Mouse (Mus musculus) forebrain, embryonic 16.5 days (tissue): ENCODE results near the gene Prss36. TPM values are rescaled to one million over a fixed set of nuclear protein-coding genes. Genes with fewer than 3 reads are reported as not detected.

Experiments used
- ATAC-seq: fragments of 200-750 bp; cut with Nextera tagmentation; 2 replicates; pipeline ENCODE4 v1.8.0; 2017; ENCODE audit warnings: mild to moderate bottlenecking, moderate library complexity
- H3K27ac ChIP-seq: fragments of 300-500 bp; sonication (generic); 2 replicates; pipeline ENCODE4 v1.5.1; 2014; ENCODE audit warnings: low read length, control low read depth
- H3K27me3 ChIP-seq: fragments of 300-500 bp; sonication (generic); replicated peaks from 2 replicates; pipeline ENCODE4 v1.6.1; 2014; ENCODE audit warnings: low read length; ENCODE audit not compliant: control insufficient read depth, insufficient read depth
- H3K36me3 ChIP-seq: fragments of 300-500 bp; sonication (generic); 2 replicates; pipeline ENCODE4 v1.6.1; 2014; ENCODE audit not compliant: control insufficient read depth, insufficient read depth
- H3K4me1 ChIP-seq: fragments of 300-500 bp; sonication (generic); replicated peaks from 2 replicates; pipeline ENCODE4 v1.6.1; 2014; ENCODE audit warnings: low read length; ENCODE audit not compliant: control insufficient read depth, insufficient read depth
- H3K4me2 ChIP-seq: fragments of 300-500 bp; sonication (generic); 2 replicates; pipeline ENCODE4 v1.6.1; 2014; ENCODE audit warnings: mild to moderate bottlenecking, low read length, control low read depth
- H3K4me3 ChIP-seq: fragments of 300-500 bp; sonication (generic); replicated peaks from 2 replicates; pipeline ENCODE4 v1.5.1; 2014; ENCODE audit warnings: mild to moderate bottlenecking, low read length, control low read depth
- H3K9ac ChIP-seq: fragments of 300-500 bp; sonication (generic); replicated peaks from 2 replicates; pipeline ENCODE4 v1.6.1; 2014; ENCODE audit warnings: low read depth, low read length, control low read depth
- H3K9me3 ChIP-seq: fragments of 300-500 bp; sonication (generic); 2 replicates; pipeline ENCODE4 v1.6.1; 2016; ENCODE audit warnings: low read length; ENCODE audit not compliant: control insufficient read depth
- WGBS: fragments of 180-500 bp; shearing (Covaris S2); extraction: QIAGEN DNeasy Blood & Tissue Kit; methylation state at CpG from one replicate; pipeline ENCODE4 v1.1.7; 2014; 5-methylcytosine and 5-hydroxymethylcytosine counted together
- polyA plus RNA-seq: library from polyadenylated mRNA; unstranded; fragments of >200 nt; fragmentation: Nextera tagmentation; extraction: Ambion mirVana; gene quantifications from 2 replicates; pipeline ENCODE4 v1.2.1, GENCODE M21; 2015

Gene Prss36
- polyA plus RNA-seq, 1 experiment from 2014 or later = 13.2 TPM

DNA sequence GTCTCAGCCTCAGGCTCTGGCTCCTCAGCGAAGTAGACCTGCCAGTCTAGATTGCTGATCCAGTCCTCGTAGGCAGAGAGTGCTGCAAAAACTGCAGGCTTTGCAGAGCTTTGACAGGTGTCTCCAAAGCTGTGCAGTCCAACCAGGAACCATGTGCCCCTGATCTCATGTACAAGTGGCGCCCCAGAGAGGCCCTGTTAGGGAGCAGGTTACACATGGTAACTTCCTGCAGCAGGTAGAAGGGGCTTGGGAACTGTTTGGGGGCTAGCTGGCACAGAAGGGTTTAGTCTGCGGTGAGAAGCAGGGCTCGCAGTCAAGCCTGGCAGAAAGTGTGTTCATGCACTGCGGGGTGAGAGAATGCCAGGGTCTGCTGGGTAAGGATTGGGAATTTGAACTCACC is 60.0 kb downstream of the Prss36 start:
- 94% methylated on average over 6 of the region's 6 CpGs for WGBS
- Histone ChIP-seq H3K27ac (no peak overlapping the region), H3K27me3 (no peaks in the 10 kb centered on the region), H3K9ac (no peak overlapping the region), H3K36me3 (peaks cover 35% of the 10 kb centered on the region), H3K9me3 (no peaks in the 10 kb centered on the region), H3K4me3 (no peak overlapping the region), H3K4me2 (no peak overlapping the region), H3K4me1 (peaks cover 19% of the 10 kb centered on the region)
- ATAC-seq = no peak

DNA sequence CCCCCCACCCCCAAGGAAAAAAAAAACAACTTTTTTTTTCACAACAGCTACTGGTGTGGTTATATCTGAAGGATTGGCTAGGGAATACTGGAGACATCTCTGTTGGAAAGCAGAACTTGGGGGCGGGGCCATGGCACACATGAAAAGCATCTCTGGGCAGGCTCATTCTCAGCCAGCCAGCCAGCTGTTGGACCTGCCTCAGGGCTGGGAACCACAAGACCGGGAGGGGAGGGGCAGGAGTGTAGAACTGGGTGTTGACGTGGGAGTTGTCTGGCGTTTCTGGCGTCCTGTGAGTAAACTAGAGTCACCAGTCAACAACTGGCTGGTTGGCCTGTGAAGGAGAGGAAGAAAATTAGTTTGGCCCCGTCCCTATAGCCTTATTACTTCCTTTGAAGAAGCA is 60.6 kb downstream of the Prss36 start:
- Histone ChIP-seq H3K36me3 (peaks cover 41% of the 10 kb centered on the region), H3K9me3 (no peaks in the 10 kb centered on the region), H3K27ac (no peak overlapping the region), H3K4me3 (no peak overlapping the region), H3K9ac (no peak overlapping the region), H3K4me1 (peaks cover 19% of the 10 kb centered on the region), H3K4me2 (no peak overlapping the region), H3K27me3 (no peaks in the 10 kb centered on the region)
- WGBS = 74% methylated on average over 6 of the region's 6 CpGs
- no peak for ATAC-seq

Other genes starting within 250 kb of the Prss36 start
- gene Bcl7c, start 237.8 kb downstream of the Prss36 start, polyA plus RNA-seq = 30.6 and 33.8 TPM in 2 replicates
- 3.5 and 4.5 TPM in 2 replicates for gene Ctf1, start 234.0 kb downstream of the Prss36 start, polyA plus RNA-seq
- 0.11 and 0.17 TPM in 2 replicates for gene Ctf2, start 214.6 kb downstream of the Prss36 start, polyA plus RNA-seq
- 8.0 and 8.4 TPM in 2 replicates for gene Fbxl19, start 202.2 kb downstream of the Prss36 start, polyA plus RNA-seq
- gene Orai3, start 176.9 kb downstream of the Prss36 start, polyA plus RNA-seq = 9.5 and 9.6 TPM in 2 replicates
- gene Setd1a, start 170.1 kb downstream of the Prss36 start, polyA plus RNA-seq = 19.8 and 20.7 TPM in 2 replicates
- gene Gm49388, start 161.1 kb downstream of the Prss36 start, polyA plus RNA-seq = not detected in 2 replicates
- 7.3 and 10.7 TPM in 2 replicates for gene Hsd3b7, start 146.1 kb downstream of the Prss36 start, polyA plus RNA-seq
- gene Stx4a, start 122.4 kb downstream of the Prss36 start, polyA plus RNA-seq = 17.8 and 22.2 TPM in 2 replicates
- gene Stx1b, start 122.2 kb downstream of the Prss36 start, polyA plus RNA-seq = 37.9 and 50.8 TPM in 2 replicates
- 14.4 and 15.4 TPM in 2 replicates for gene Zfp646, start 70.5 kb downstream of the Prss36 start, polyA plus RNA-seq
- gene Zfp668, start 69.9 kb downstream of the Prss36 start, polyA plus RNA-seq = 43.4 and 45.4 TPM in 2 replicates
- gene Prss53, start 55.8 kb downstream of the Prss36 start, polyA plus RNA-seq = 0.87 and 1.3 TPM in 2 replicates
- gene Gm21974, start 51.3 kb downstream of the Prss36 start, polyA plus RNA-seq = not detected in 2 replicates
- gene Vkorc1, start 51.1 kb downstream of the Prss36 start, polyA plus RNA-seq = 63.9 and 74.4 TPM in 2 replicates
- gene Bckdk, start 42.6 kb downstream of the Prss36 start, polyA plus RNA-seq = 79.4 and 81.7 TPM in 2 replicates
- 53.3 and 55.4 TPM in 2 replicates for gene Kat8, start 34.2 kb downstream of the Prss36 start, polyA plus RNA-seq
- gene Prss8, start 16.6 kb downstream of the Prss36 start, polyA plus RNA-seq = 0.19 and 0.32 TPM in 2 replicates
- 342 and 386 TPM in 2 replicates for gene Fus, start 20.7 kb upstream of the Prss36 start, polyA plus RNA-seq
- gene Pycard, start 47.1 kb upstream of the Prss36 start, polyA plus RNA-seq = 4.9 and 5.1 TPM in 2 replicates
- not detected in 2 replicates for gene Trim72, start 57.2 kb upstream of the Prss36 start, polyA plus RNA-seq
- gene Itgam, start 115.9 kb upstream of the Prss36 start, polyA plus RNA-seq = 0.99 and 1.1 TPM in 2 replicates
- gene Gm49368, start 116.0 kb upstream of the Prss36 start, polyA plus RNA-seq = not detected in 2 replicates
- not detected in 2 replicates for gene Itgax, start 182.8 kb upstream of the Prss36 start, polyA plus RNA-seq
- gene Itgad, start 207.7 kb upstream of the Prss36 start, polyA plus RNA-seq = not detected in 2 replicates